Mouse (Mus musculus) left cerebral cortex, adult 8-10 months (tissue): ENCODE measurements at regions not wholly inside any gene's neighbourhood (a gene's known extent, or its start where the extent isn't known, plus 50 kb on each side); places are given as distances from the start of the nearest gene placed in this dataset.

Source experiments
- DNase-seq, 2 experiments: peaks; one replicate each; pipeline ENCODE4 v3.0.0; 2022; ENCODE audit warnings: low spot score in 2 of 2

DNA sequence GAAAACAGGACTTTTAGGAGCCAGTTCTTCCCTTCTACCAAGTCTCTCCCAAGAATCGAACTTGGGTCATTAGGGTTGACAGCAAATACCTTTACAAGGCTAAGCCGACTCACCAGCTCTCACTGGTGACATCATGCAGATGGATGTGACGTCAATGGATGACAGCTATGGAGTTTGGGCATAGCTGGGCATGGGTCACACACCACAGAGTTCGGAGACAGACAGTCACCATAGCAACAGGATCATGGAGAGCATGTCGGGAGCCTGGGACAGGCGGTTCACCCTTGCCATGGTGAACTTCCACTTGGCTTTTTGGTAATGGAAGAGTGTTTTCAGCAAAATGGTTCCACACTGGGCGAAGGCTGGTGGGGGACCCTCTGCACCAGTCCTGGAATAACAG lies 168.1 kb downstream of the Gadd45g start:
- no peak for DNase-seq

- no peak for DNase-seq
Observed at GRCm38 (mm10) chr13:52015066-52015465, 168.6 kb downstream of the Gadd45g start.

- no peak for DNase-seq
Observed at GRCm38 (mm10) chr13:52015496-52015895, 169.0 kb downstream of the Gadd45g start.

- no peak for DNase-seq
Observed at GRCm38 (mm10) chr13:52017598-52018190, 171.2 kb downstream of the Gadd45g start.

- no peak for DNase-seq
Observed at GRCm38 (mm10) chr13:52019647-52020046, 173.2 kb downstream of the Gadd45g start.

- no peak for DNase-seq
Observed at GRCm38 (mm10) chr13:52021150-52021549, 174.7 kb downstream of the Gadd45g start.

- no peak for DNase-seq
Observed at GRCm38 (mm10) chr13:52021828-52022227, 175.3 kb downstream of the Gadd45g start.

- DNase-seq: no peak
Observed at GRCm38 (mm10) chr13:52022529-52022928, 176.1 kb downstream of the Gadd45g start.

GRCm38 (mm10) chr13:52024349-52024748 lies 177.9 kb downstream of the Gadd45g start:
- no peak for DNase-seq

DNA sequence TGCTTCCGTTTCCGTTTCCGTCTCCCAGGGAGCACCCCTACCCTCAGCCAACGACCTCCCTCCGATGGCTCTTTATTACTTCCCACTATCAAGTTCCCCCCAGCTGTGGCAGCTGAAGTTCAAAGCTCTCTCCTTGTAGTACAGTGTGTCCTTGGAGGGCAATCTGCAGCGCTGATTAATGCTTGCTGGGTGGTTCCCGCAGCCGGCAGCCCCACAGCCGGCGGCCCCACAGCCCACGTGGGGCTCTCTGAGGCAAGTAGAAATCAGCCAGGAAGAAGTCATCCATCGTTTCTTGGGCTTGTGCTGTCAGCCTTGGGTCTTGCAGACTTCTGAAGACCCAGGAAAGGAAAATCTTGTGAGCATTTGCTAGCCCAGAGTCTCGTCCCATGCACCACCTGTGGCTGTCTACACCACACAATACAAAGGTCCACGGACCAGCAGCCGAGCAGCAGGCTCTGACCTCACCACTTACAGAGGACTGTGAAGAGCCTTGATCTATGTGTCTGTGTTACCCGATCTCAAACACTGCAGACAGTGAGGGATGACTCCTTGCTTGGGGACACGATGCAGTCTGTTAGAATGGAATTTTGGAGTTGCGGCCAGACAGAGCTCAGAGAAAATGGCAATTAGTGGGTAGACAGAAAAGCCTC lies 178.5 kb downstream of the Gadd45g start:
- no peak for DNase-seq

DNA sequence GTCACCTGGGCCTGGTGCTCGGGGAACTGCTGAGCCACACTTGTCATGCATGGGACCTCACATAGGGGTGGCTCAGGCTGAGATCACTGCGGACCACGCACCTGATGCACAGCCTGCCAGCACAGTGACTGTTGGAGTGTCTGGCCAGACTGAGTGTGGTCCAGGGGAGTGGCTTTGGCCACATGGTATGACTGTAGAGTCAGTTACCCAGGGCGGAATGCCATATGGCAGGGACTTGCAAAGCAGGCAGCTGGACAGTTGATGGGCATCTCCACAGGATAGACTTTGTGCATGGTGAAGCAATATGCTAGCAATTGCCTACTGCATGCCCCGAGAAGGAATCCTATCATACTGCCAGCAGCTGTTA lies 179.0 kb downstream of the Gadd45g start:
- no peak for DNase-seq

- no peak for DNase-seq
Observed at GRCm38 (mm10) chr13:52026291-52026690, 179.8 kb downstream of the Gadd45g start.

DNA sequence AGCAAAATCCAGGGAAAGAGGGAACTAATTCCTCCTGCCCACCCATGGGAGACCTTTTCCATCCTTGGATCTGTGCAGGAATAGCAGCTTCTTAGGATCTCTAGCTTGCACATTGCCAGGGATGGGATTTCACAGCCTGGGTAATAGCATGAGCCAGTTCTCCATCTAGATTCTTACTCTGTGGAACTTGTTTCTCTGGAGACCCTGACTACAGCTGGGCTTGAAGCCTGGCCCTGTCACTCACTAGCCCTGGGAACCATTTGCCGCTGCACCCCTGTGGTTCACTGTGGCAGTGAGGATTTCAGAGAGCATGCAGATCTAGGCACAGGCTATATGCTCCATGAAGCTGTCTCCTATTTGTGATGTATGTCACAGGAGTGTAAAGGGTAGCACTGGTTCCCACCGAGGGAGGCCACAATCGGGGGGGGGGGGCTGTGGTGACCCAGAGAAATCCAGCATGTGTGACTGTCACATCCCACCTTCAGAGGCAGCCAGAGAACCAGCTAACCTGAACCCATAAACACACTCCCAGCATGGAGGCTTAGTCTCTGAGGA lies 183.5 kb downstream of the Gadd45g start:
- DNase-seq: no peak

DNA sequence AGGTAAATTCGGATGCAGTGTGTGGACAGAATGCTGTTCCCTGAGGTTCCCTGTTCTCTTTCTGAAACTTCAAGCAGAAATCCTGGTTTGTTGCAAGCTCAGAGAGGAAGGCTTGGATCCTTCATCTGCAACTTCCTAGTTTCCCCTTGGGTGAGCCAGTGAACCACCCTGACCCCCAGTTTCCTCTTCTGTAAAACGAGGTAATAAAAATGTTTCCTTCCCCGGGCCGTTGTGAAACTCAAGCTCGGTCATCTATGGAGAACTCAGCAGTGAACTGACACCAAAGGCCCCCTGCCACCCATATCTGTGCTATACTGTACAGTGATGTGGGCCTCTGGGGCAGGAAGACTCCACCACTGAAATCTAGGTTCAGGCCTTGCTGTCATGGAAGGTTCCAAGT lies 185.0 kb downstream of the Gadd45g start:
- no peak for DNase-seq

- no peak for DNase-seq
Observed at GRCm38 (mm10) chr13:52035731-52036130, 189.3 kb downstream of the Gadd45g start.

GRCm38 (mm10) chr13:52036351-52036750 lies 189.9 kb downstream of the Gadd45g start:
- DNase-seq: no peak

DNA sequence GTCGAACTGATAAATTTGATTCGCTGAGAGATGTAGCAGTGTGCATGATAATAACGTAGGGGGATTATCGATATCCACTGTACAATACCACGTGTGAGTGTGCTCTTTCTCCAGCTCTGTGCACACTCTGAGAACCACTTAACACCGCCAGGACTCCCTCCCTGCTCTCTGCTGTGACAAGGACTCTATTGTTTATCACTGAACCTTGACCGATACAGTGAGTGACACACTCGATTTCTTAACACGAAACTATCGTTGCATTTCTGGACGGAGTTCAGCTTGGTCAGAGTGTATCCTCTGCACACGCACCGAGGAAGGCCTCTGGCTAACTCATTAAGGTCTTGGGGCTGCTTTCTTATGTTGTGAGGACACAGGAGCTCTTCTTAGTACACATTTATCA lies 190.7 kb downstream of the Gadd45g start:
- no peak for DNase-seq

GRCm38 (mm10) chr13:52041467-52042421 lies 195.3 kb downstream of the Gadd45g start:
- no peak for DNase-seq

DNA sequence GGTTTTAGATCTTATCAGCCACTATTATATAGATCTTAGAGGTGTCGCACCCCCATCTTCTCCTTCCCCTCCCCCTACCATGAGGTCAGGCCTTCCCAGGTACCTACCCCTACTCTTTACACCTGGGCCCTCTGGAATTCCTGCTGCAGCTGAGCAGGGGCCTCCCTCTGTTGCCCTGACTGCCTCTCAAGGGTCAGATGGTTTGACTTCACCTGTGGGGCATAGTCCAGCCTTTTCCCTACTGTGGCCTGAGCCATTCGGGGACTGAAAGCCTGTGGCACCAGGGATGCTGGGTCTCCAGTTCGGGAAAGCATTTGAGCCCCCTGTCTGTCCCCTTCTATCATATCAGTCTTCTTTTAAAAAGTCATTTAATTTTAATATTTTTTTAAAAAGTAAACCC lies 196.4 kb downstream of the Gadd45g start:
- DNase-seq: no peak

GRCm38 (mm10) chr13:52043916-52044315 lies 197.4 kb downstream of the Gadd45g start:
- no peak for DNase-seq

DNA sequence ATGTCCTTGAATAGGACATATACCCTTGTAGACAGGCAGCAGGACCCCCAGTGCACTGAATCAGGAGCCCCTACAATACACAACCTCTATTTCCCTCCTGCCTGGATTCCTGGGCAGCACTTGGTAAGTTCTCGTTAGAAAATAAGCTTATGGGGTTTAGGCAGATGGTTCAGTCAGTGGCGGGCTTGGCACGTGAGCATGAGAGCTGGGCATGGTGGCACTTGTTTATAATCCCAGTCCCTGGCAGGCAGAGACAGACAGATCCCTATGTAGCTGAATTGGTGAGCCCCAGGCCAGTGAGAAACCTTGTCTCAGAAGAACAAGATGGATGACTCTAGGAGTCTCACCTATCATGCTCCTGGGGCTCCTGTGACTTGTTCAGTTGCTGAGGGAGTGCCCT lies 198.9 kb downstream of the Gadd45g start:
- DNase-seq: no peak

GRCm38 (mm10) chr13:52046020-52046419 lies 199.5 kb downstream of the Gadd45g start:
- DNase-seq: no peak
